Mouse (Mus musculus): ENCODE results near the gene Adam12. TPM values are rescaled to one million over a fixed set of nuclear protein-coding genes. Genes with fewer than 3 reads are reported as not detected.

Adam12 gene
- polyA plus RNA-seq, 1 experiment from 2014 or later: 2.6 TPM

GRCm38 (mm10) chr7:133928981-133929380 is 303.0 kb downstream of the Adam12 start:
- no peaks in the 10 kb centered on the region for H3K9me3 ChIP-seq
- H3K4me2 ChIP-seq: no peak overlapping the region
- H3K9ac ChIP-seq: no peak overlapping the region
- H3K27ac ChIP-seq: no peak overlapping the region
- no peaks in the 10 kb centered on the region for H3K36me3 ChIP-seq
- 91% methylated on average over 3 of the region's 3 CpGs for WGBS
- no peak overlapping the region for H3K4me3 ChIP-seq
- H3K27me3 ChIP-seq: no peaks in the 10 kb centered on the region
- H3K4me1 ChIP-seq (replicated peaks): peaks cover 12% of the 10 kb centered on the region; the same call in 1 of the 2 replicates
- no peak for ATAC-seq (ENCODE audit: low FRiP score)

GRCm38 (mm10) chr7:133925771-133926170 is 306.2 kb downstream of the Adam12 start:
- Histone ChIP-seq H3K4me1 (replicated peaks) (0 out of 2 replicates have a peak, but pooled peaks cover 7% of the 10 kb centered on the region), H3K9ac (no peak overlapping the region), H3K9me3 (no peaks in the 10 kb centered on the region), H3K27me3 (no peaks in the 10 kb centered on the region), H3K27ac (no peak overlapping the region), H3K4me3 (no peak overlapping the region), H3K4me2 (no peak overlapping the region), H3K36me3 (no peaks in the 10 kb centered on the region)
- WGBS: 37% methylated on average over 2 of the region's 2 CpGs
- ATAC-seq (ENCODE audit: low FRiP score): no peak

GRCm38 (mm10) chr7:133923994-133924393 is 308.0 kb downstream of the Adam12 start:
- Histone ChIP-seq H3K27me3 (no peaks in the 10 kb centered on the region), H3K4me1 (replicated peaks) (peaks cover 14% of the 10 kb centered on the region), H3K4me2 (no peak overlapping the region), H3K9ac (no peak overlapping the region), H3K27ac (no peak overlapping the region), H3K36me3 (no peaks in the 10 kb centered on the region), H3K9me3 (no peaks in the 10 kb centered on the region), H3K4me3 (no peak overlapping the region)
- WGBS: 73% methylated on average over 6 of the region's 6 CpGs
- ATAC-seq (ENCODE audit: low FRiP score): no peak

- no peak for ATAC-seq (ENCODE audit: low FRiP score)
- Histone ChIP-seq H3K36me3 (no peaks in the 10 kb centered on the region), H3K4me2 (no peak overlapping the region), H3K4me1 (replicated peaks) (peaks cover 10% of the 10 kb centered on the region), H3K27ac (no peak overlapping the region), H3K9ac (no peak overlapping the region), H3K9me3 (no peaks in the 10 kb centered on the region), H3K4me3 (no peak overlapping the region), H3K27me3 (no peaks in the 10 kb centered on the region)
- WGBS: 88% methylated on average over 4 of the region's 4 CpGs
These were observed 310.7 kb downstream of the Adam12 start for GRCm38 (mm10) chr7:133921291-133921690.

- no peak overlapping the region for H3K4me2 ChIP-seq
- 87% methylated on average over 7 of the region's 7 CpGs for WGBS
- no peaks in the 10 kb centered on the region for H3K27me3 ChIP-seq
- H3K36me3 ChIP-seq: no peaks in the 10 kb centered on the region
- ATAC-seq (ENCODE audit: low FRiP score): no peak
- H3K27ac ChIP-seq: no peak overlapping the region
- H3K4me3 ChIP-seq: no peak overlapping the region
- no peak overlapping the region for H3K9ac ChIP-seq
- H3K9me3 ChIP-seq: no peaks in the 10 kb centered on the region
- H3K4me1 ChIP-seq (replicated peaks): peaks cover 10% of the 10 kb centered on the region
These were observed 311.2 kb downstream of the Adam12 start for GRCm38 (mm10) chr7:133920724-133921123.

- H3K27me3 ChIP-seq: no peaks in the 10 kb centered on the region
- H3K9me3 ChIP-seq: no peaks in the 10 kb centered on the region
- no peak overlapping the region for H3K27ac ChIP-seq
- peaks cover 10% of the 10 kb centered on the region for H3K4me1 ChIP-seq (replicated peaks)
- WGBS: 87% methylated on average over 5 of the region's 5 CpGs
- H3K4me2 ChIP-seq: no peak overlapping the region
- ATAC-seq (ENCODE audit: low FRiP score): no peak
- no peaks in the 10 kb centered on the region for H3K36me3 ChIP-seq
- H3K9ac ChIP-seq: no peak overlapping the region
- no peak overlapping the region for H3K4me3 ChIP-seq
These were observed 312.0 kb downstream of the Adam12 start for GRCm38 (mm10) chr7:133919918-133920317.

- ATAC-seq (ENCODE audit: low FRiP score): no peak
- H3K36me3 ChIP-seq: no peaks in the 10 kb centered on the region
- H3K9me3 ChIP-seq: no peaks in the 10 kb centered on the region
- no peak overlapping the region for H3K4me3 ChIP-seq
- peaks cover 10% of the 10 kb centered on the region for H3K4me1 ChIP-seq (replicated peaks)
- WGBS: 50% methylated on average over 5 of the region's 5 CpGs
- H3K9ac ChIP-seq: no peak overlapping the region
- H3K27me3 ChIP-seq: no peaks in the 10 kb centered on the region
- H3K27ac ChIP-seq: no peak overlapping the region
- H3K4me2 ChIP-seq: no peak overlapping the region
These were observed 312.6 kb downstream of the Adam12 start for GRCm38 (mm10) chr7:133919306-133919705.

GRCm38 (mm10) chr7:133916230-133916629 is 315.7 kb downstream of the Adam12 start:
- Histone ChIP-seq H3K9ac (no peak overlapping the region), H3K4me2 (no peak overlapping the region), H3K9me3 (no peaks in the 10 kb centered on the region), H3K4me3 (no peak overlapping the region), H3K4me1 (replicated peaks) (peaks cover 7% of the 10 kb centered on the region), H3K27ac (no peak overlapping the region), H3K27me3 (no peaks in the 10 kb centered on the region), H3K36me3 (no peaks in the 10 kb centered on the region)
- WGBS: 91% methylated on average over 9 of the region's 9 CpGs
- ATAC-seq (ENCODE audit: low FRiP score): no peak

GRCm38 (mm10) chr7:133911881-133912280 is 320.1 kb downstream of the Adam12 start:
- Histone ChIP-seq H3K27ac (no peak overlapping the region), H3K9me3 (no peaks in the 10 kb centered on the region), H3K27me3 (no peaks in the 10 kb centered on the region), H3K9ac (no peak overlapping the region), H3K4me2 (no peak overlapping the region), H3K4me1 (replicated peaks) (no peaks in the 10 kb centered on the region), H3K36me3 (no peaks in the 10 kb centered on the region), H3K4me3 (no peak overlapping the region)
- no peak for ATAC-seq (ENCODE audit: low FRiP score)
- WGBS: 81% methylated on average over 3 of the region's 3 CpGs

GRCm38 (mm10) chr7:133909833-133910375 is 322.0 kb downstream of the Adam12 start:
- Histone ChIP-seq H3K4me2 (no peak overlapping the region), H3K36me3 (no peaks in the 10 kb centered on the region), H3K27me3 (no peaks in the 10 kb centered on the region), H3K4me3 (no peak overlapping the region), H3K9me3 (peaks cover 8% of the 10 kb centered on the region; the same call in 1 of the 2 replicates), H3K9ac (no peak overlapping the region), H3K27ac (no peak overlapping the region), H3K4me1 (replicated peaks) (no peaks in the 10 kb centered on the region)
- WGBS: 75% methylated on average over 7 of the region's 7 CpGs
- no peak for ATAC-seq (ENCODE audit: low FRiP score)

- Histone ChIP-seq H3K9ac (no peak overlapping the region), H3K36me3 (no peaks in the 10 kb centered on the region), H3K4me2 (no peak overlapping the region), H3K4me3 (no peak overlapping the region), H3K27me3 (no peaks in the 10 kb centered on the region), H3K27ac (no peak overlapping the region), H3K9me3 (peaks cover 12% of the 10 kb centered on the region; the same call in 1 of the 2 replicates), H3K4me1 (replicated peaks) (no peaks in the 10 kb centered on the region)
- ATAC-seq (ENCODE audit: low FRiP score): no peak
- 93% methylated on average over 4 of the region's 4 CpGs for WGBS
These were observed 323.0 kb downstream of the Adam12 start for GRCm38 (mm10) chr7:133908966-133909365.

- ATAC-seq (ENCODE audit: low FRiP score): no peak
- Histone ChIP-seq H3K9ac (no peak overlapping the region), H3K4me2 (no peak overlapping the region), H3K4me3 (no peak overlapping the region), H3K4me1 (replicated peaks) (no peaks in the 10 kb centered on the region), H3K9me3 (no peaks in the 10 kb centered on the region), H3K27me3 (no peaks in the 10 kb centered on the region), H3K27ac (no peak overlapping the region), H3K36me3 (no peaks in the 10 kb centered on the region)
- 91% methylated on average over 4 of the region's 4 CpGs for WGBS
These were observed 332.6 kb downstream of the Adam12 start for GRCm38 (mm10) chr7:133899391-133899790.

- Histone ChIP-seq H3K9ac (no peak overlapping the region), H3K36me3 (no peaks in the 10 kb centered on the region), H3K27ac (no peak overlapping the region), H3K4me2 (no peak overlapping the region), H3K27me3 (no peaks in the 10 kb centered on the region), H3K9me3 (no peaks in the 10 kb centered on the region), H3K4me1 (replicated peaks) (no peaks in the 10 kb centered on the region), H3K4me3 (no peak overlapping the region)
- WGBS: 78% methylated on average over 4 of the region's 4 CpGs
- no peak for ATAC-seq (ENCODE audit: low FRiP score)
These were observed 340.1 kb downstream of the Adam12 start for GRCm38 (mm10) chr7:133891796-133892195.
